Mouse (Mus musculus): ENCODE measurements around the gene Lmo7.

The Lmo7 gene

DNA sequence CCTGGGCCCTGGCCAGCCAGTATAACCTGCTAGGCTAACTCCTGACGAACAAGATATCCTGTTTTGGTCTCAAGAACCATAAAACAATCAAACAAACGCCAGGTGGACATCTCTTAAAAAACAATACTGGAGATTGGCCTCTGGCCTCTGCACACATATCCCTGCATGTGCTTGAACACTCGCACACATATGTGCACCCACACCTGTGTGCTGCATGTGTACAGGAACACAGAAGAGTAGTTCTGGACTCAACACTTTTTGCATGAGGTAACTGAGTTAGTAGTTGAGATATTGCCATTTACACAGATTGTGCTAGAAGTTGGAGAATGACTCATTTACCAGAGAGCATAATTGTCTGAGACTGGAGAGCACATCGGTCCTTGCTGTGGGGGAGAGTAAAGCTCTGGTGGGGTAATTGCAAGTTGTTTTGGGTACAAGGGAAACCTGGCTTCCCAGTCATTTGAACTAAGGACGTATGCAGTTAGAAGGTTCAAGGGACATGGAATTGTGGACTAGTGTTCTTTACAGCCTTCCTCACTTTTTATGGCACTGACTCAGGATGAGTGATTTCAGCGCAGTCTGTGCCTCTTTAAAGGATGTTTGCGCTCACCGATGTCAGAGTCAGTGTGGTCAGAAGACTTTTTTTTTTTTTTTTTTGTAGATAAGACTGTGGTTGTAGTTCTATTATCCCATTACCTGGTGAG is 148.7 kb downstream of the Lmo7 start:
- DNase-seq (ENCODE audit: low spot score in 2 of 2), result no peak

DNA sequence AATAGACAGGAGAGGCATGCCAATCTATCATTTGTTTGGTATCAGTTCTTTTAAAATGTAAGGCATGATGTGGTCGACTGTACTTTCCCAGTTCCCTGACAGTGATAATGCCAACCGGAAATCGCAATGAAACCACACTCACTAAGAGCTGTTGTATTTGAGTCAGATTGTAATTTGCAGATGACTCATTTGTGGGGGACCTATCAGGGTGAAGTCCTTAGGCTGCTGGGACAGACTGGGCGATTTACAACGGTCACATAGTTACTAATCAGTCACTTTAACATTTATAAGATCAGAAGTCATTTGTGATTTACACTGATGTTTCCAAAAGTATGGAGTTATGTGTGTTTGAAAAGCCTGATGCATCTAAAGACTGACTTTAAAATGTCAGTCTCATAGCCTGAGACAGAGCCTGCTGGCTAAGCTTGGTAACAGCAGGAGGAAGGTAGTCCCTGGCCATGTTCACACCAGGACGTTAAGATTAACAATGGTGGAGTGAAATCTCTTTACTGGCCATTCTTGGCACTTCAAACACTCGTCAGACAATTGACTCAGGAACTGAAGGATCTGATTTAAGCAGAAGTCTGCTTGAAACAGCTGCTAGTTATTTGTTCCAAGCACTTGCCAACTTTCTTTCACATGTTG is 149.4 kb downstream of the Lmo7 start:
- DNase-seq (ENCODE audit: low spot score in 2 of 2), result no peak

DNA sequence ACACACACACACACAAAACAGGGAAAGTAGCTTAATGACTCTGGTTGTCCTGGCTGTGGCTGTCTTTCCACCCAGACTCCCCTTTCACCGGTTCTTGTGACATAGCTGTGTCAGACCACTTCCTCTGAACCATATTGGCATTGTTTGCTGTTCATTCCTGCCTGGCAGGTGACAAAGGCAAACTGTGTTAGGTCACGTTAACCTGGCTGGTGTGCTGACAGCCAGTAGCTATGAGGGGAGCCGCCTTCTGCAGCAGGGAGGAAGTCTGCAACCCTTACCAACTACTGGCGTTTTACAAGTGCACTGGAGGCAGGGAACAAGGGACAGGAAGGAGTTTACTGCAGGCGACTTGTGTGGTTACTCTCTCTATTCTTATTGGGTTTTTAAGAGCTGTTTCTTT is 153.2 kb downstream of the Lmo7 start:
- no peak for DNase-seq (ENCODE audit: low spot score in 2 of 2)

DNA sequence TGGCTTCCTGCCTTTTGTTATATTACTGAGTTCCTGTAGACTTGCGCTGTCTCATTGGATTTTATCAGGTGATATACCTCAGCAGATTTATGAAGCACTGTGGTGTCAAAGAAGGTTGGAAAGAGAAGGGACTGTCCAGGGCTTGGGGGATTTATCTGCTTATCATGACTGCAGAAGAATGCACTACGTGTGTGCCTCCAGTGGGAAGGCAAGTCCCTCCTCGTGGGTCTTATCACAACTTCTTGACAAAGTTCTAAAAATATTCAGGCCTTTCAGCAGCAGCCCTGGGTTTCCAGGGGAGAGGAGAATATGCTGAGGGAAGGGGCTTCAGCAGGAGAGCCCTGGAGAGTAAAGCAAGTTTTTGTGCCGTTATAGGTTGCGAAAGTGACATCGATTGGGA is 154.0 kb downstream of the Lmo7 start:
- no peak for DNase-seq (ENCODE audit: low spot score in 2 of 2)

DNA sequence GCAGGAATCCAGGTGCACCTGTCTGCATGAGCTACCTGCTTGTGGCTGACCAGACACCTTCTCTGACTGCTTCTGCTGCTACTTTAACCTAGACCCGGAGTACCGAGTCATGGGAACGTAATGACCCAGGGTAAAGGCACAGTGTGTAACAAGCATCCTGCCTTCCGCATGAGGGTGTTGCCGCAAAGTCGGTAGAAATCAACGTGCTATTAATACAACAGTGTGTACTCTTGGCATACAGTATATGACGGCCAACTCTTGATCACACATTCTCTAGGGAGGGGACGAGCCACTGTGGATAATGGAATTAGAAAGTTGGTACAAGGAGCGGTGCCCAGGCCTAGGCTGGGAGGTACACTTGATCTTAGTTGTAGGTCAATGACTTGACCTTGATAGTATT is 156.6 kb downstream of the Lmo7 start:
- DNase-seq (ENCODE audit: low spot score in 2 of 2), result no peak

DNA sequence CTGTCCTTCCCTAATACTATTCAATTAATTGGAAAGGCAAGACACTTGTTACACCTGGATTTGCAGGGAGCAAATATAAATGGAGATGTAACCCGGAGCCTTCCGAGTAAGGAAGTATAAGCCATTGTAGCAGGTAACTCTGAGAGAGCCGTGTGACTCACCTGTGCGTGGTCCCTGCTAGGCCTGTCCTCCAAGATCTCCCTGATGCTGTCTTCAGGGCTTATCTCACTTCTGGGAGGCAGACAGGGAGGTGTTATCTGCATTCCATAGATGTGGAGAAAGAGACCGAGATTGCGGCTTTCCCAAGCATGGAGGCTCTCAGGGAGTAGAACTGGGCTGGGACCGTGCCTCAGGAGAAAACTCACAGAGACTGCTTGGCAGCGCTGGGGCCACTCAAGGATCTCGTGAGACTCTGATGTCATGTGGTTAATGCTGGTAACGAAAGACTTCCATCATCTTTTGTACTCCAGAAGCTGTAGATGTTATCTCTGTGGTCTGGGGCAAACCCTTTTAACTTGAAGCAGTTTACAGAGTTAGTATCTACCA is 162.2 kb downstream of the Lmo7 start:
- no peak for DNase-seq (ENCODE audit: low spot score in 2 of 2)

DNA sequence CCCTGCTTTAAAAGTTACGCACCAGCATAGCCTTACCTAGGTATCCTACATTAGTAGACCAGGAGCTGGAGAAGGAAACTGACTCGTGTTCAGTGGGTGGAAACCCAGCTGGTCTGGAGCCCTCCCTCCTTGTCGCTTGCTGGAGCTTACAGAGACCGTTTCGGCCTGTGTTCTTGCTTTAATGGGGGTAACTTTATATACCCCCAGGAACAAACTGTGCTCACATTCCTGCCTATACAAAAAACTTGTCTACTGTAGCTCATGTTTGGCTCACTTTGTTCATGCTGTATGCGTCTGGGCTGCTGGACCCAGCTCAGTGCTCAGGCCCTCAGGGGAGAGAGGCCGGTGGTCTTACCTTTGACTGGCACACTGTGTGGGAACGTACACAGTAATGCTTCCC is 162.7 kb downstream of the Lmo7 start:
- no peak for DNase-seq (ENCODE audit: low spot score in 2 of 2)

DNA sequence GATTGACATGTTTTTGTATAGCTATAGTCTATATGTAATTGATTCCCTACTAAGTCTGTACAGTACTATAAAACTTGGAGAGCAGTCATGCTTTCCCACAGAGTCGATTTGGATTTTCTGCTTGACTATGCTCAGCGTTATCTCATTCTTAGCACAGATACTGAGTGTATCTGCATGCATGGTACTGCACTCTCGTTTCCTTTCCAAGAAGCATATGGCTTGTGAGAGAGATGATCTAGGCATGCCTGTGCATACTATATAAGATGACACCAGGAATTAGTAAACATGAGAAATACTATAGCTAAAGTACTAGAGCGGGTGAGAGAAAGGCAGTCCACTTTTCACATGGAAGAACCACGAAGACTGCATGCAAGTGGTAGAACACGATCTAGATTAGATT is 163.5 kb downstream of the Lmo7 start:
- DNase-seq (ENCODE audit: low spot score in 2 of 2), result no peak

DNA sequence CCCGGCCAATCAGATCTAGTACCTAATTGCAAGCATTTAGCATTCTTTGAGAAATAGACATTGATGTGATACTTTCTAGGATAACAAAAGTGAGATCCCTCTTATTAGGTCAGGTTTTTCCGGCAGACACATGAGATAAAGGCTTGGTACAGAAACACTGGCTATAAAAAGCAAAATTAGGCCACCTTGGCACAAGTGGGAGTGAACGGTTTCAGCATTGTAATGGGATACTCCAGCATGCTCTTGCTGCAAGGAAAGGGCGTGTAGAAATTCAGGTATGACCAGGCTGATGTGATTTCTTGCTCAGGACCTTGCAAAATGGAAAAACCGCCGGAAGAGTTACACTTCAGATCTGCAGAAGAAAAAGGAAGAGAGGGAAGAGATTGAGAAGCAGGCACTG is 168.5 kb downstream of the Lmo7 start:
- DNase-seq (ENCODE audit: low spot score in 2 of 2), result no peak

DNA sequence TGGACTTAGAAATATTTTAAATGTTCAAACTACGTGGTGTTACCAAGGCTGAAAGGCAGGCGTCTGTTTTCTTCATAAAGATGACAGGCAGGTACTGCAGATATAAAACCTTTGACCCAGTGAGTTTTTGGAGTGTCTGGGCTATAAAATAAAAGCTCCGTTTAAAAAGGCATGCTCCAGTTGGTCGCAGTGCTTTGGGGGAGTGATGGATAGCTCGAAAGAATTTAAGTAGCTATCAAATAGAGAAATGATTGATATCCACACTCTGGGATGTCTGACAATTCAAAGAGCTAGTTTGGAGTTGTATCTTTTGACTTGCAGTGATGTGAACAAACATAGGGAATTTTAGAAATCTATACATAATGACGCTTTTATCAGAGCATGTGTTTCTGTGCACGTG is 171.7 kb downstream of the Lmo7 start:
- no peak for DNase-seq (ENCODE audit: low spot score in 2 of 2)

DNA sequence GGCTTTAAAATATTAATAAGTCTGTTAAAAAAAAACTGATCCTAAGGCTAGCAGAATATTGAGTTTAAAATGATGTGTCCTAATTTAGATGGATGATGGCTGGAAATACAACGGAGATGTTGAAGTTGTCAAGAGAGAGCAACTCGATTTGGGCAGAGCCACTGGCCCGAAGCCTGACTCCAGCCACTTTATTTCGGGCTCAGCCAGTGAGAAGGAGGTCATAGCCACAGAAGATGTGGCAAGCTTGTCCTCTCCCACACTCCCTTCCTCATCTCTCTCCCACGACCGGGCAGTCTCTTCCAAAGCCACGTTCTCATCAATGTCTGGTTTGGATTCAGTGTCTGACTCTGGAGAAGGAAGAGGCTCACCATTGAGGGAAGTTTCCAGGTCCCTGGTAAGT is 172.2 kb downstream of the Lmo7 start:
- no peak for DNase-seq (ENCODE audit: low spot score in 2 of 2)

DNA sequence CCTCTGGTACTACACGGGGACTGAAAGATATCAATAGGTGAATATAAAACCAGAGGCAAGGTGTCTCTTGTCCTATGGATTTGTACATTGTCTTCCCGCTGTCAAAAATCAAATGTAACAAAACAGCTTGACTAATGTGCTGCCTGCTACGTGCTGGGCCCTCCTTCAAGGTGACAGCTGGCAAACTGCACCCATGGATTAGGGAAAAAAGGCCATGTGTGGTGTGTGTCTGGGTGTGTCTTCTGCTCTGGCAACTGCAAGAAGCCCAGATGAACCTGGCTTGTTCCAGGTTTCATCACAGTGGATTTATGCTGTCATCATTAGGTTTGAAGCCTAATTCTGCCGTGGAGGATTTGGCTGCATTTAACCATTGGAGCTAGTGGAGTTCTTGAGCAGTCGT is 174.0 kb downstream of the Lmo7 start:
- no peak for DNase-seq (ENCODE audit: low spot score in 2 of 2)

DNA sequence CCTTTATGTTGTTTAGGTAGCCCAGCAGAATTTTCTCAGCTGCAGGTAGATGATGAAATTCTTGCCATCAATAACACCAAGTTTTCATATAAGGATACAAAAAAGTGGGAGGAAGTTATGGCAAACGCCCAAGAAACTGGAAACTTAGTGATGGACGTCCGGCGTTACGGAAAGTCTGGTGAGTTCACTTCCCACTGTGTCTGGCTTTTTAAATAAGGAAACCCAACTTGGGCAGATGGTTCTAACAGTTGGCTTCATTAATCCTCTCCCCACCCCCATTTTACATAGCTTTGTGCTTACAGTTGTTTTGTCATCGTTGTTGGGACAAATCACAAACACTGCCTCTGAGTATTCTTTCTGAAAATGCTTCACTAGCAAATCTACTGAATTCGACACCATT is 182.2 kb downstream of the Lmo7 start:
- DNase-seq (ENCODE audit: low spot score in 2 of 2), result no peak

DNA sequence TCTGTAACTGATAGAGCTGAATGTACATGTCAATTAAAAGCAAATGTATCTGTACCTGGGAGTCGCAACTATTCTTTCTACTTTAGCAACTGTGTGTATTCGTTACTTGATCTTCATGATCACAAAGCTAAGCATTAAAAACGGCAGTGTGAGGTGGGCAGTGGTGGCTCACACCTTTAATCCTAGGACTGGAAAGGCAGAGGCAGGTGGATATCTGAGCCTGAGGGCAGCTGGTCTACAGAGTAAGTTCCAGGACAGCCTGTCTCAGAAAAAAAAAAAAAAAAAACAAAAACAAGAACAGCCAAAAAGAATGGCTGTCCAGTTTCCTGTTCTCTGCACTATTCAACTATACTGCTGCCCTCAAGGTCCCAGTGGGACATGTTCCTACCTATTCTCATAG is 182.6 kb downstream of the Lmo7 start:
- no peak for DNase-seq (ENCODE audit: low spot score in 2 of 2)

DNA sequence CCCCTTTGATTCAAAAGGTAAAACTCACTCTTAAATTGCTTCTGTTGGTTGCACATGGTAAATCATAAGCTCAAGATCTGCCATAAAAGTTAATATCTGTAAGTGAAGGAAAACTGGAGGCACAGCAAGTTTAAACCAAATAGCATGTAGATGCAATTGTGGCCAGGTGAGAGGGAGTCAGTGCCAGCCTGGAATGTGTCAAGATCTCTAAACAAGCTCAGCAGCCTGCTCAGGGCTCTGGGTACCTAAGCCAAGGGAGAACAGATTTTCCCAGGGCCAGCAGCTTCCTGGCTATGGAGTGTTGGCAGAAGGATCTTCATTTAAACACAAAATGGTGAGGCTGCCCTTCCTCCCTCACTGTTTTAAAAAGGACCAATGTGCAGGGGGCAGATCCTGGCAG is 184.6 kb downstream of the Lmo7 start:
- DNase-seq (ENCODE audit: low spot score in 2 of 2), result no peak

DNA sequence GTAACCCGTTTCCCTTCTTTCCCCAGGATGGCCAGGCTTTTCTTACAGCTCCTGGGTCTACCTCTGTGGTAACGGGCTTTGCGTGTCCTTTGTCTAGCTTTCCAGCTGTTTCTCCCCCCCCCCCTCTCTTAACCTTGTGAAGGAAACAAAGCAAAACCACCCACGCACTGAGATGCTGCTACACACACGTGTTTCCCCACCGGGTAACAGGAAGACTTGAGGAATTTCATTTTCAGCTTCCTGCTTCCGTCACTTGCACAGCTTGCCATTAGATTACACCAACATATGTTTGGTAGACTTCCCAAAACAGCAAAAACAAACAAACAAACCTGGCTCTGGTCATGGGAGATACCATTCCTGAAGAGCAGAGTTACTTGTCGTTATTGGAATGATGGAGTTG is 186.1 kb downstream of the Lmo7 start:
- DNase-seq (ENCODE audit: low spot score in 2 of 2), result no peak

DNA sequence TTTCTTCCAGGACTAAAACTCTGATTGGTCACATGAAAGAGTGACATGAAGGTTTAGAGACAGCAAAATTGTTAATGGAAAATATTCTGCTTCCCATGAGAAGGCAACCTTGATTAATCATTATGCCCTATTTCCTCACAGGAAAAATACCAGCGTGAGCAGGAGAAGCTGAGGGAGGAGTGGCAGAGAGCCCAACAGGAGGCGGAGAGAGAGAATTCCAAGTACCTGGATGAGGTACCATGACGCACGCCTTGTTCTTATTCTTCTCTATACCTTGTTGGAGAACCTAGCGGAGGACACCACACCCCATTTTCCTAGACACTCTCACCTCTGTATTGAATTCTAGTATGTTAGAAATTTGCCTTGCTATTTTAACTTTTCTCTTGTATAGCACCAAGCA is 188.7 kb downstream of the Lmo7 start:
- no peak for DNase-seq (ENCODE audit: low spot score in 2 of 2)

DNA sequence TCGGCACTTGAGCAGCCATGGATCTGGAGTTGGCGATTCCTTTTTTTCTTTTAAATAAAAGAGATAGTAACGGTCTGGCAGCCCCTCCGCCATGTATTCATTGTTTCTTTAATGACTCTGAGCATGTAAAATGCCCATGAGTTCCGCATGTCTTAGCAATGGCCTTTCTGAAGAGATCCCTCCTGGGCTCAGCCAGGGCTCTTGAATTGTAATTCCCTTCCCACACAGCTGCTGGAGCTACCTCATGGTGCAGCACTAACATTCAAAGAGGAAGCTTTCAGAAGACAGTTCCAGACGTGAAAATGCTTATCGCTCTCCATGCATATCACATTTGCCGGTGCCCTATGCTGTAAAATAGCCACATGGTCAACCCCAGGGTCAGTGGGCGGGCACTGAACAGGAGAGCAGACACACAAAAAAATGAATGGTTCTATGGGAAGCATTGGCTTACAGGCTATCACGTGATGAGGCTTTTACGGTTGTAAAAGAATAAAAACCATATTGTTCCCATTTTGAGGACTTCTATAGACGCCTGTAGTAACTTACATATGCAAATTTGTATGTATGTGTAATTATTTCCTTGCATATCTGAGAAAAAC is 198.0 kb downstream of the Lmo7 start:
- no peak for DNase-seq (ENCODE audit: low spot score in 2 of 2)

DNA sequence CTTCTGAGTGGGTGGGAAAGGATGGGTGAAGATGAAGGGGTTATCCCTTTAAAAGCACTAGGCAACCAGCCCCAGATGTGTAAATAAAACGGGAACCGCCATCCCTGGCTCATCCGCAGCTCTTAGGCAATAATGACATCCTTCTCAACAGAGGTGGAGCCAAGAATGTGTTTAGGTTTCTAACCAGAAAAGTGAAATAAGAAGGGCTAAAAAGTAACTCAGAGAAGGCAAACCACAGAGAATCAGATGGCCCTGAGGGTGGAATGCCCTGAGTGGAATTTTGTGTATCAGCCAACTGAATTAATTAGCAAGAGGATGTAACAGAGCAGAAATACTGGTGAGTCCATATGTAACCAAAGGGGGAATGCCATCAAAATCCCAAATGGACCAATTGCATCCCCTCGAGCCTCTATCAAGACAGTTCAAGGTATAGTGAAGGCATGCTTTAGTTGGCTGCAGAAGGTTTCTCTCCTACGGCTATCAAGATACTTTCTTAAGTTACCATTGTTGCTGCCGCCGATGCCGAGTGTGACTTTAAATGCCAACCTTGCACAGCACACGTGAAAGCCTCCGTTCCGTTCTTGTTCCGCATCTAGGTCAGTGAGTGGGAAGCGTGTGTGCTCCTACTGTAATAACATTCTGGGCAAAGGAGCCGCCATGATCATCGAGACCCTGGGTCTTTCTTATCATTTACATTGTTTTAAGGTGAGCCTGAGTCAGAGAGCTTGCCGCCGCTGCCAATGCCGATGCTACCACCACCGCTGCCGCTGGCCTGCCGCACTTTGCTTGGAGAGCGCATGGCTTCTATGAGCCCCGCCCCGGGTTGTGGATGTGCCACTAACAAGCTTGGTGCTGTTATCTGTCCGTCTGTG is 201.1 kb downstream of the Lmo7 start:
- peak; percentile 42 to 59 for DNase-seq (ENCODE audit: low spot score in 2 of 2)

DNA sequence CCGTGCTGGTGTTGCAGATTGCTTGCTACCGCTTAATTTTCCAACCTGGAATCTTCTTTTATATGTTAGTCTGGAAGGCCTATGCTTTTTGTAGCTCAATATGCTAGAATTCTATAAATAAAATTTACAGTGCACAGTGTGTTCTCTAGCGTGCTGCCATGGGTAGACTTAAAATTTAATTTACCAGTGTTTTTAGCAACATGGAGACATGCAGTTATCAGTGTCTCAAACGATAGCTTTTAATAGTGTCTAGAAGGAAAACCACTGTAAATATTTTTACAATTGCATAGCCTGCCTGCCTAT is 201.6 kb downstream of the Lmo7 start:
- DNase-seq (ENCODE audit: low spot score in 2 of 2), result no peak

DNA sequence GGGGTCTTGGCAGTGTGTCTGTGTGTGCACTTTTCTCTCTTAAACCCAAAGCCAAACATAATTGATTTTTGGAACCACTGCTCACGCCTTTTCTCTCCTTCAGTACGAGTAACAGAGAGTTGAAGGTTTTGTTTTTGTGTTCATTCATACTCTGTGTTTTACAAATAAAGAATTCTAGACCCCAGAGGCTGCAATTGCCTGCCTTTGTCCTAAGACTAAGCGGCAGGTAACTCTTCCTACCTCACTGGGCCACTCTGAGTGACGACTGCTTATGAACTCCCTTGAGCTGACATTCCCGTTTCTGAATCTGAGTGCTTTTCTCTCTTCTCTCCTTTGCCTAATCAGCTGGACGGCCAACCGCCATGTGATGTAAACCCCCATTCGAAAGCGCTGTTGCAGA is 203.8 kb downstream of the Lmo7 start:
- no peak for DNase-seq (ENCODE audit: low spot score in 2 of 2)

DNA sequence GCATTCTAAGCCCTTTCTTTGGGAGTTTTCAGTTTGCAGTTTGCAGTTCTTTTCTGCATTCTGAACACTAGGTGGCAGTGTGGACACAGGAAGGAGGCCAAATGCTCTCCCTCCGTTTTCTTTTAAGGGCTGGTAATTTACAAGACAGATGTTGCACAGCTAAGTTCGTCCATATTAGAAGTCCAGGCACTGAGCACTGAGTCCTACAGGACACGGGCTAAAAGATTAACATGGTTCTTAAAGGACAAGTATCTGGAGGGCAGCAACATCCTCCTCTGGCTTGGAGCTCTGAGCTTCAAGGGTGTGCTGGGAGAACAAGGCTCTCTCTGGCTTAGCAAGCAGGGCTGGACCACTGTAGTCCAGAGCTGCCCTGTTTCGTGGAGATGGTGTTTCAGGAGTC is 213.2 kb downstream of the Lmo7 start:
- peak; percentile 46 to 57 for DNase-seq (ENCODE audit: low spot score in 2 of 2)
